Mouse (Mus musculus) ES-CJ7 (cell line): Measurements from ENCODE around the gene Zbtb9.

Source experiments
- DNase-seq: peaks from one replicate; pipeline ENCODE4 v3.0.0; 2011; ENCODE audit warnings: low read depth, low spot score

Gene Zbtb9

GRCm38 (mm10) chr17:26971247-26971905, 1.6 kb upstream of the Zbtb9 start:
- DNase-seq: no peak

DNA sequence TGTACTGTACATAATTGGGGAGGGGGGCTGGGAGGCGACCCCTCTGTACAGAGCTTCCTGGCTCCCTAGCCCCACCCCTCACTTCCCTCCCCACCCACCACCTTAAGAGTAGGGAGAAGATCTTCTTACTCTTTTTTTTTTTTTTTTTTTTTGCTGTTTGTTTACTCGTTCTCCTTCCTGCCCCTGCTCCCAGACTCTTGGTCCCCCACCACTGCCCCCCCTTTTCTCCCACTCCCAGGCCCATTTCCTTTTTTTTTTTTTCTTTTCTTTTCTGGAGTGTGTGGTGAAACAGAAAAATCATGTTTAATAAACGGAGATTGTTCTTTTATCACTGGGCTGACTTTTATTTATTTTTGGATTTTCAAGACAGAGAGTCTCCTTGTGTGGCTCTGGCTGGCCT, 860 bp upstream of the Zbtb9 start:
- DNase-seq: no peak

DNA sequence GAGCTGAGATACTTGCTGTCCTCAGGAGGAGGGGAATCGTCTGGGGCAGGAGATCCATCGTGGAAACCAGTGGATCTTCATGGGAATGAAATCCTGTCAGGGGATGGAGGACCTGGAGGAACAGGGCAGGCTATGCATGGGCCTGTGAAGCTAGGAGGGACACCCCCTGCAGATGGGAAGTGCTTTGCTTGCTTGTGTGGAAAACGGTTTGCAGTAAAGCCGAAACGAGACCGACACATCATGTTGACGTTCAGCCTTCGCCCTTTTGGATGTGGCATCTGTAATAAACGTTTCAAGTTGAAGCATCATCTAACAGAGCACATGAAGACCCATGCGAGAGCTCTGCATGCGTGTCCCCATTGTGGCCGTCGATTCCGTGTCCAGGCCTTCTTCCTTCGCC, 1.6 kb downstream of the Zbtb9 start:
- no peak for DNase-seq

DNA sequence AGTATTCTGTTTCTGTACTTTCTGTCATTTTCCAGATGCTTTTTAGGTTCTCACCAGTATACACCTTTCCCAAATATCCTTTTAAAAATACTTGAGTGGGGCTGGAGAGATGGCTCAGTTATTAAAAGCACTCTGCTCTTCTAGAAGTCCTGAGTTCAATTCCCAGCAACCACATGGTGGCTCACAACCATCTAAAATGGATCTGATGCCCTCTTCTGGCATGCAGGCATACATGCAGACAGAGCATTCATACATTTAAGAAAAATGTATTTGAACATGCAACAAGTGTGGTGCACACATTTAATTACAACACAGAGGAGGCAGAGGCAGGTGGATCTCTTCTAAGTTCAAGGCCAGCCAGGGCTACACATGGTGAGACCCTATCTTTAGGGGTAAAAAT, 2.4 kb downstream of the Zbtb9 start:
- DNase-seq: no peak

- DNase-seq: peak; percentile 44
Observed at GRCm38 (mm10) chr17:26977354-26977753, 4.4 kb downstream of the Zbtb9 start.

DNA sequence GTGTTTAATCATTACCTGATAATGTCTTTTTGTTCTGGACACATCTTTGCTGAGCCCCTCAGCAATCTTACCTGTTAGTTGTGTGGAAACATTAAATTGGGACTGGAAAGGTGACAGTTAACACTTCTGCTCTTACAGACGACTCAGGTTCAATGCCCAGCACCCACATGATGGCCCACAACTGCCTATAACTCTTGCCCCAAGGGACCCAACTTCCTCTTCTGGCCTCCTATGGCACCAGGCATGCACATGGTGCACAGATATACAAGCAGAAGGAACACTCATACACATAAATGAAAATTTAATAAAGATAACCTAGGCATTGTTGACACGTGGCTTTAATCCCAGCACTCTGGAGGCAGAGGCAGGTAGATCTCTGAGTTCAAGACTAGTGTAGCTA, 6.5 kb downstream of the Zbtb9 start:
- no peak for DNase-seq

GRCm38 (mm10) chr17:26981050-26981449, 8.1 kb downstream of the Zbtb9 start:
- DNase-seq: no peak

DNA sequence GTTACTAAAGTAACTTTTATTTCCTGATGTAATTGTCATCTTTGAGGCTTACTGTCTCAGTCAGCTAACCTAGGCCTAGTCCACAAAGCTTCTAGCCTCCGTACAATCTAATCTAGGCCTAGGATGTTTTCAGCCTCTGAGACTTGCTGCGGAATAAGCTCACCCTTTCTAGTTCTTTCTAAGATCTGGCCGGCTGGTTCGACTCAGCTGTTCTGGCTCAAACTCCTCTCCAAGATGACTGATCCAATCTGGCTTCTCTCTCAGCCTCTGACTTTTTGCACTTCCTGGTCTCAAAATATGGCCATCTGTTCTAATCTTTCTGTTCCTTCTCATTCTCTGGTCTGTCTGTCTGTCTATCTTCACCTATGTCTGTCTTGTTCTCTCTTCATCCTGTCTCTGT, 10.4 kb downstream of the Zbtb9 start:
- no peak for DNase-seq

GRCm38 (mm10) chr17:26985503-26986179, 12.7 kb downstream of the Zbtb9 start:
- no peak for DNase-seq

DNA sequence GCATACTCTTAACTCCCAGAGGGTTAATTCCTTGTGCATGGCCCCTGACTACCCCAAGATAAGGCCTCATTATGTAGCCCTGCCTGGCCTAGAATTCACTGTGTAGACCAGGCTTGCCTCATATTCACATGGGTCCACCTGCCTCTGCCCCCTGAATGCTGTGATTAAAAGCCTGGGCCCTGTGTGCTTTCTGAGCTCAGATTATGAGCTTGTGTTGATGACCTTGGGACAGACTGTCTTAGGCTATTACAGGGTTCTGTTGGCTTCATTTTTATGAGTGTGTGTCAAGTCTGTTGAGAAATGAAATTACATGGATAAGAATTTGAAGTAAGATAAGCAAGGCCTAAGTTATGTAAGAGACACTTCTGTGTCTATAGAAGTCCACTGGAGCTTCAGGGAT, 17.6 kb downstream of the Zbtb9 start:
- no peak for DNase-seq

- DNase-seq: no peak
Observed at GRCm38 (mm10) chr17:26994410-26994809, 21.4 kb downstream of the Zbtb9 start.

DNA sequence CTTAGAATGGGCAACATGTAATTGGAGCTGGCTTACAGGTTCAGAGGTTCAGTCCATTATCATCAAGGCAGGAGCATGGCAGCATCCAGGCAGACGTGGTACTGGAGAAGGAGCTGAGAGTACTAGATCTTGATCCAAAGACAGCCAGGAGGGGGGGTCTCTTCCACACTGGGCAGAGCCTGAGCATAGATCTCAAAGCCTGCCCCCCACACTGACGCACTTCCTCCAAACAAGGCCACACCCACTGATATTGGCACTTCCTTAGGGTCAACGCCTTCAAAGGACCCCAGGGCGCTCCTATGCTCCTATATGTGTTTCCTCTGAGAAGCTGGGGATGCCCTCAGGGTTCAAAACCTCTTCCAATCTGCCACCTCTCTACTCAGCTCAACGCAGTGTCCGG, 22.0 kb downstream of the Zbtb9 start:
- DNase-seq: no peak

DNA sequence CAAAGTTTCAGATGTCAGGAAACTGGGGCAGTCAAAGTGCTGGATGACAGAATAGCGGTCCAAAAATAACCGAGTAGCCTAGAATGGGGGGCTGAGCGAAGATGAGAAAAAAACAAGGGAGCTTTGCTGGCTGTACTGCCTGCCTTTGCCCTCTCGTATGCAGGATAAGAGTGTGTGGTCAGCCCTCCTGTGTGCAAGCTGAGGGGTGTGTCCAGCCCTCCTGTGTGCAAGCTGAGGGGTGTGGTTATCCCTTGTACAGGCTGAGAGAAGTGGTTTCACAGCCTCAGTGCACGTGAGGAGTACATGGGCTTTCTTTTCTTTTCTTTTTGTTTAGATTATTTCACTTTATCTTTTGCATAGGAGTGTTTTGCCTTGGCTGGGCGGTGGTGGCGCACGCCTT, 22.6 kb downstream of the Zbtb9 start:
- no peak for DNase-seq

GRCm38 (mm10) chr17:26997661-26998060, 24.7 kb downstream of the Zbtb9 start:
- DNase-seq: peak; percentile 79

GRCm38 (mm10) chr17:26998283-26998682, 25.3 kb downstream of the Zbtb9 start:
- no peak for DNase-seq

DNA sequence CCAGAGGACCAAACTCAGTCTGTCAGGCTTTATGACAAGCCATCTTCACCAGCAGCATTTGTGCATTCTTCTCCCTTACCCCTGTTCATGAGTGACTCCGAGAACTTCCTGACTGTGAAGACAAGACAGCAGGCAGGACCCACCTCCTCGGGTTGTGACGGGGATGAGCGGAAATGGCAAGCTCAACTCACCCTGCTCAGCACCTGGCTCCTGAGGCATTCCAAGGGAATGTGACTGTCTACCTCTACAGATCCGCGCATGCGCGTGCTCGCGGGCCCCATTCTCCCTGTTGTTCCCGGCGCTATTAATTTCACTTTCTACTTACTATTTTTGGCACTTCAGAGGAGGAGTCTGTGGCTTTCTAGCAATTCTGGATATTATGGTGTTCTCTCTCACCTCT, 27.0 kb downstream of the Zbtb9 start:
- peak; percentile 45 for DNase-seq

- DNase-seq: peak; percentile 84
Observed at GRCm38 (mm10) chr17:27001151-27001550, 28.2 kb downstream of the Zbtb9 start.

- peak; percentile 72 for DNase-seq
Observed at GRCm38 (mm10) chr17:27001889-27002288, 28.9 kb downstream of the Zbtb9 start.

- peak; percentile 90 for DNase-seq
Observed at GRCm38 (mm10) chr17:27004431-27004830, 31.5 kb downstream of the Zbtb9 start.

GRCm38 (mm10) chr17:27004903-27005485, 32.0 kb downstream of the Zbtb9 start:
- peak; percentile 52 for DNase-seq

DNA sequence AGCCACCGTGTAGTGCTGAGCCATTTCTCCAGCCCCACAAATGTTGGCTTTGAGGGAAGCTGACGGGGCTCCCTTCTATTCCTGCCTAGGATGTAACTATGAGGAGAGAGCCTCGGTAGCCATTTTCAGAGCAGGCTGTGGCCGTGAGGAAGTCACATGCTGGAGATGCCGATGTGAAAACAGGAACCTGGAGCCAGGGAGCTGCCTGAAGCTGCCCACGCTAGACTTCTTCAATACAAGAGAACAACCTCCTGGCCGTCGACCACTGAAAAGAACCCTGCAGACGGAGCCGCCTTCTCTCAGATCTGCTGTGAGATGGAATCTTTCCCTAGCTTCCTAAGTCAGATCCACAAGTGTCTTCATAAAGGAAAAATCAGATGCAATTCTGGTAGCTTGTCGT, 32.7 kb downstream of the Zbtb9 start:
- DNase-seq: no peak

- DNase-seq: no peak
Observed at GRCm38 (mm10) chr17:27008277-27008676, 35.3 kb downstream of the Zbtb9 start.

GRCm38 (mm10) chr17:27011167-27011566, 38.2 kb downstream of the Zbtb9 start:
- DNase-seq: no peak
